Mouse (Mus musculus) midbrain, embryonic 16.5 days (tissue): Measurements from ENCODE around the gene Frem2. TPM values are rescaled to one million over a fixed set of nuclear protein-coding genes. Genes with fewer than 3 reads are reported as not detected.
A peak's percentile ranks its signal among the peaks of the same experiment; 100 is the strongest.

Experiments used
- ATAC-seq: fragments of 200-750 bp; cut with Nextera tagmentation; 2 replicates; pipeline ENCODE4 v1.8.0; 2017; ENCODE audit warnings: moderate TSS enrichment
- H3K27ac ChIP-seq: fragments of 300-500 bp; sonication (generic); 2 replicates; pipeline ENCODE4 v1.5.1; 2014; ENCODE audit warnings: mild to moderate bottlenecking, low read length, mixed read lengths
- H3K27me3 ChIP-seq: fragments of 300-500 bp; sonication (generic); 2 replicates; pipeline ENCODE4 v1.6.1; 2014; ENCODE audit warnings: low read depth, low read length, mixed read lengths; ENCODE audit not compliant: control insufficient read depth, insufficient read depth
- H3K36me3 ChIP-seq: fragments of 300-500 bp; sonication (generic); 2 replicates; pipeline ENCODE4 v1.6.1; 2014; ENCODE audit warnings: mild to moderate bottlenecking, low read length, moderate library complexity, mixed read lengths; ENCODE audit not compliant: control insufficient read depth, insufficient read depth
- H3K4me1 ChIP-seq: fragments of 300-500 bp; sonication (generic); 2 replicates; pipeline ENCODE4 v1.6.1; 2014; ENCODE audit warnings: mild to moderate bottlenecking, low read length, mixed read lengths; ENCODE audit not compliant: control insufficient read depth, insufficient read depth
- H3K4me2 ChIP-seq: fragments of 300-500 bp; sonication (generic); 2 replicates; pipeline ENCODE4 v1.6.1; 2014; ENCODE audit warnings: mild to moderate bottlenecking, low read length, mixed read lengths
- H3K4me3 ChIP-seq: fragments of 300-500 bp; sonication (generic); 2 replicates; pipeline ENCODE4 v1.5.1; 2014; ENCODE audit warnings: low read depth, mild to moderate bottlenecking, low read length, moderate library complexity, mixed read lengths
- H3K9ac ChIP-seq: fragments of 300-500 bp; sonication (generic); 2 replicates; pipeline ENCODE4 v1.6.1; 2014; ENCODE audit warnings: low read depth, low read length, mixed read lengths
- H3K9me3 ChIP-seq: fragments of 300-500 bp; sonication (generic); replicated peaks from 2 replicates; pipeline ENCODE4 v1.6.1; 2014; ENCODE audit warnings: mild to moderate bottlenecking, low read length, mixed read lengths; ENCODE audit not compliant: control insufficient read depth, poor library complexity, severe bottlenecking
- WGBS: fragments of 180-500 bp; shearing (Covaris S2); extraction: QIAGEN DNeasy Blood & Tissue Kit; methylation state at CpG from one replicate; pipeline ENCODE4 v1.1.7; 2014; 5-methylcytosine and 5-hydroxymethylcytosine counted together
- polyA plus RNA-seq: library from polyadenylated mRNA; unstranded; fragments of >200 nt; fragmentation: Nextera tagmentation; extraction: Ambion mirVana; gene quantifications from 2 replicates; pipeline ENCODE4 v1.2.1, GENCODE M21; 2015

Frem2 gene
- polyA plus RNA-seq, 1 experiment from 2014 or later, result 1.7 TPM

DNA sequence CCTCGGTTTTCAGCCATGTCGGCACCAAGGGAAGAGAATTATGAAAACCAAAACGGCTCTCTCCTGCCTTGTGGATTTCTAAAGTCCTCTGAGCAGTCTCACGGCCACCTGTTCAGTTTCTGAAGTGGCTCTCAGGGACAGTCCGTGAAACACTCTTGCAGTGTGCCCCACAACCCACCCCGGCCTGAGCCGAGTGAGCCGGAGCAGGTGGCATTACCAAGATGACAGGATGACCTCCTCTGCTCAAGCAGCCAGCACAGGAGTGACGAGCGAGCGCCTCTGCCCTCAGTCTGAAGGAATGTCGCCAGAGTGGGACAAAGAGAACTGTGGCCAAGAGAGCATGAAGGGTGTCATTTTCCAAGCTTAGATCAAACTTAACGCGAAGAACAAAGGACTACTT is 26.0 kb downstream of the Frem2 start:
- peak; percentile 42; the same call in 1 of the 2 replicates for ATAC-seq
- Histone ChIP-seq H3K27me3 (no peaks in the 10 kb centered on the region), H3K4me2 (peak overlapping the region; percentile 29), H3K9ac (no peak overlapping the region), H3K36me3 (no peaks in the 10 kb centered on the region), H3K4me1 (peaks cover 5% of the 10 kb centered on the region), H3K9me3 (no peaks in the 10 kb centered on the region), H3K27ac (no peak overlapping the region), H3K4me3 (no peak overlapping the region)
- WGBS, result 32% methylated on average over 14 of the region's 14 CpGs

GRCm38 (mm10) chr3:53630630-53631029 is 26.5 kb downstream of the Frem2 start:
- Histone ChIP-seq H3K4me1 (peaks cover 5% of the 10 kb centered on the region), H3K9ac (no peak overlapping the region), H3K27me3 (no peaks in the 10 kb centered on the region), H3K36me3 (no peaks in the 10 kb centered on the region), H3K27ac (no peak overlapping the region), H3K4me2 (peak overlapping the region; percentile 29; the same call in 1 of the 2 replicates), H3K9me3 (no peaks in the 10 kb centered on the region), H3K4me3 (no peak overlapping the region)
- WGBS, result 36% methylated on average over 4 of the region's 4 CpGs
- no peak for ATAC-seq

GRCm38 (mm10) chr3:53629966-53630365 is 27.2 kb downstream of the Frem2 start:
- Histone ChIP-seq H3K27me3 (no peaks in the 10 kb centered on the region), H3K9ac (no peak overlapping the region), H3K9me3 (no peaks in the 10 kb centered on the region), H3K4me3 (no peak overlapping the region), H3K36me3 (no peaks in the 10 kb centered on the region), H3K4me1 (peaks cover 5% of the 10 kb centered on the region), H3K27ac (no peak overlapping the region), H3K4me2 (no peak overlapping the region)
- ATAC-seq, result no peak
- 93% methylated on average over 5 of the region's 5 CpGs for WGBS

GRCm38 (mm10) chr3:53623222-53623621 is 33.9 kb downstream of the Frem2 start:
- H3K4me2 ChIP-seq, result no peak overlapping the region
- H3K27me3 ChIP-seq, result no peaks in the 10 kb centered on the region
- 83% methylated on average over 8 of the region's 8 CpGs for WGBS
- no peak for ATAC-seq
- no peaks in the 10 kb centered on the region for H3K9me3 ChIP-seq
- H3K4me1 ChIP-seq, result no peaks in the 10 kb centered on the region
- no peak overlapping the region for H3K27ac ChIP-seq
- H3K36me3 ChIP-seq, result no peaks in the 10 kb centered on the region
- no peak overlapping the region for H3K9ac ChIP-seq
- no peak overlapping the region for H3K4me3 ChIP-seq

DNA sequence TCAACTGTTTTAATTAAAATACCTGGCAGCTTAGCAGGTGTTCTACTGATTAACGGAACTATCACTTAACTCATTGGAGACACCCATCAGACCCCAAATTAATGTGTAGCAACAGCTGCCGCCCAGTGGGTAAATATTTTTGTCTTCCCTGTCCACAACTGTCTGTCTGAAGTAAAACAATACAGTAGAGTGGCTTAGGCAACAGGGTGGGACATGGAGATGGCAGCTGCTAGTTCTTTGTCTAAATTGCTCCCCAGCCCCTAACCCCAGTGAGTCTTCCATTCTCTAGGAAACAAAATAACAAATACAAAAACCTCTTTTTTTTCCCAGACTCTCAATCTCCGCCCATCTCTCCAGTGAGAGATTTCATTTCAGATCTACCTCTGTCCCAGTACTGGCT is 36.2 kb downstream of the Frem2 start:
- WGBS, result 67% methylated on average over 3 of the region's 3 CpGs
- Histone ChIP-seq H3K9me3 (no peaks in the 10 kb centered on the region), H3K27me3 (no peaks in the 10 kb centered on the region), H3K27ac (no peak overlapping the region), H3K4me3 (no peak overlapping the region), H3K4me1 (no peaks in the 10 kb centered on the region), H3K4me2 (no peak overlapping the region), H3K36me3 (no peaks in the 10 kb centered on the region), H3K9ac (no peak overlapping the region)
- no peak for ATAC-seq

GRCm38 (mm10) chr3:53620355-53620754 is 36.8 kb downstream of the Frem2 start:
- Histone ChIP-seq H3K4me3 (no peak overlapping the region), H3K9me3 (no peaks in the 10 kb centered on the region), H3K4me1 (no peaks in the 10 kb centered on the region), H3K4me2 (no peak overlapping the region), H3K27ac (no peak overlapping the region), H3K36me3 (no peaks in the 10 kb centered on the region), H3K9ac (no peak overlapping the region), H3K27me3 (no peaks in the 10 kb centered on the region)
- 81% methylated on average over 8 of the region's 8 CpGs for WGBS
- ATAC-seq, result no peak

GRCm38 (mm10) chr3:53611106-53611505 is 46.0 kb downstream of the Frem2 start:
- ATAC-seq, result no peak
- no peaks in the 10 kb centered on the region for H3K9me3 ChIP-seq
- no peaks in the 10 kb centered on the region for H3K27me3 ChIP-seq
- H3K4me1 ChIP-seq, result no peaks in the 10 kb centered on the region
- H3K27ac ChIP-seq, result no peak overlapping the region
- H3K4me2 ChIP-seq, result no peak overlapping the region
- H3K4me3 ChIP-seq, result no peak overlapping the region
- WGBS, result 81% methylated on average over 3 of the region's 3 CpGs
- H3K9ac ChIP-seq, result no peak overlapping the region
- H3K36me3 ChIP-seq, result no peaks in the 10 kb centered on the region

- Histone ChIP-seq H3K9me3 (0 out of 2 replicates have a peak, but pooled peaks cover 3% of the 10 kb centered on the region), H3K27ac (no peak overlapping the region), H3K4me2 (no peak overlapping the region), H3K36me3 (no peaks in the 10 kb centered on the region), H3K27me3 (no peaks in the 10 kb centered on the region), H3K9ac (no peak overlapping the region), H3K4me3 (no peak overlapping the region), H3K4me1 (no peaks in the 10 kb centered on the region)
- whole genome bisulfite sequencing, result 57% methylated on average over 4 of the region's 4 CpGs
- ATAC-seq, result no peak
These were observed 47.3 kb downstream of the Frem2 start for GRCm38 (mm10) chr3:53609851-53610250.

DNA sequence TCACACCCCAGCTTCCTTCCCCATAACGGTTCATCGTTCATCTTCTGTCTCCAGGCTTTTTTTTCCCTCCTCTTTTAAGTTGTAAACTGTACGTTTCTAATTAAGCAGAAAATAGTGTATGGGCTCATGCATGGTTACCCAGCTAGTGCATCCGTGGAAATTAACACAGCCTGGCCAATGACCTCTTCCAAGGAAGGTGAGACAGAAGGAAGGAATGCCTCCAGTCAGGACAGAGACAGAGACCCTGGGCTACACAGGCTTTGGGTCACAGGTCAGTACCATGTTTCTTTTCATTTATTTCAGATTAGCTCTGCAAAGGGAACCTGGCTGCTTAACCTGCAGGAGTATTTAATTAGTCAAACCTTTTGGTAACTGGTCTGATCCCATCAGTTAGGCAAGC is 57.0 kb downstream of the Frem2 start:
- WGBS, result 61% methylated on average over 4 of the region's 4 CpGs
- Histone ChIP-seq H3K27me3 (no peaks in the 10 kb centered on the region), H3K9me3 (0 out of 2 replicates have a peak, but pooled peaks cover under 1% of the 10 kb centered on the region)

More for the DNA sequence above, 57.0 kb downstream of the Frem2 start:
- Histone ChIP-seq H3K36me3 (no peaks in the 10 kb centered on the region), H3K4me2 (no peak overlapping the region), H3K27ac (no peak overlapping the region), H3K4me1 (no peaks in the 10 kb centered on the region), H3K9ac (no peak overlapping the region), H3K4me3 (no peak overlapping the region)
- ATAC-seq, result no peak
